Mouse (Mus musculus) R1 (cell line): ENCODE data around the gene Dcst2.

ENCODE experiments used
- DNase-seq: peaks from one replicate; pipeline ENCODE4 v3.0.0-alpha.2; 2018; ENCODE audit warnings: low read depth, low spot score

Gene Dcst2

GRCm38 (mm10) chr3:89361675-89362074, at the start of gene Dcst2:
Gene Dcst2 (plus strand): TSS chr3:89361975.
- DNase-seq = no peak

DNA sequence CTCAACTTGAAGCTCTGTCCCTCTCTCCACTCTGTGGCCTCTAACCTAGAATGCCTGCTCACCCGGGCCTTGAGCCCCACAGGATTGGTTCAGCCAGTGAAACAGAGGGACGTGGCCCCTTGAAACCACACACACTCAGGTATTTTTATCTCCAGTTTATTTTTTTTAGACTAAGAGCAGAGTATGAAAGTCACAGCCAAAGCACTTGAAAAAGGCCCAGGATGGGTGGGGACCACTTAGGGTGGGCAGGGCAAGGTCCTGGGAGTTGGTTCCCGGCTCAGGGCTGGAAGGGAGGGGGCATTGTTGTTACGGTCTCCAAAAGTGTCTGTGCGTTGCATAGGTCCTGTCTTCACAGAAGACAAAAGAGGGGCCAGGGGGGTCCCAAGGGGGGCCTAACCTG, 47.4 kb upstream of the Dcst2 start:
- DNase-seq = no peak

- DNase-seq = peak; percentile 60
Measured at GRCm38 (mm10) chr3:89314791-89315190, 47.0 kb upstream of the Dcst2 start.

GRCm38 (mm10) chr3:89315195-89315929, 46.4 kb upstream of the Dcst2 start:
- DNase-seq = peak; percentile 92

DNA sequence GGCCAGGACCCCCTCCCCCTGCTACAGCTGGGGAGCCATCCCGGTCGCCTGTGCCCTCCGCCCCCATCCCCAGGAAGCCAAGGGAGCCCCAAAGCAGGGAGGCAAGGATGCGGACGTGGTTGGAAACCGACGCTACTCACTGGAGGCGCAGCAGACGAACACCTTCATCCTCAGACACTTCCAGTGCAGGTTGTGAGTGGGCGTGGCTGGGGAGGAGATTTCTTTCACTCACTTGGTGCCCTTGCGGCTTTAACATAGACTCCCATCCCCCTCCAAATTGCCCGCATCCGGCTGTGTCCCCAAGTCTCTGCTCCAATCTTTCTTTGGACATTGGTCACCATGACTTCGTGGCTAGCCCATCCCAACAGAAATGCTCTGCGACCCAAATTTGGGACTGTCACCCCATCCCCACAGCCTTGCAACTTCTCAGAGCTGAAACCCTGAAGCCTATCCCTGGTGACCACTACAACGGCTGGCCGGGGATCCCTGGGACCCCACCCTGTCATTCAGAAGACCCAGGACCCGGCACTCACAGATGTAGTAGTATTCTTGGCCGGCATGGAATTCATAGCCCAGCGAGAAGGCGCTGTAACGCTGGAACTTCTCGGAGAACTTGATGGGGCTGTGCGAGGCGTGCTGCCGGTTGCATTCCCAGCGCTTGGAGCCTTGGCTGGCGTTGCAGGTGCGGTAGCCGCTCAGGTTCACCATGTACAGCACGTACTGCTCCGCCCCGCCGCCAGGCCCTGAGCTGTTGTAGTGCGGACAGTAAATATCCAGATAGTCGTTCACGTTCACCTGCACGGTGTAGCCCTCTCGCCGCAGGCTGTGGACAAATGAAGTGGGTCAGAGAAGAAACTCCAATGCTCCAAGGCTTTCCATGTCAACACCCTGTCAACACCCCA, 45.6 kb upstream of the Dcst2 start:
- DNase-seq = peak; percentile 83

DNA sequence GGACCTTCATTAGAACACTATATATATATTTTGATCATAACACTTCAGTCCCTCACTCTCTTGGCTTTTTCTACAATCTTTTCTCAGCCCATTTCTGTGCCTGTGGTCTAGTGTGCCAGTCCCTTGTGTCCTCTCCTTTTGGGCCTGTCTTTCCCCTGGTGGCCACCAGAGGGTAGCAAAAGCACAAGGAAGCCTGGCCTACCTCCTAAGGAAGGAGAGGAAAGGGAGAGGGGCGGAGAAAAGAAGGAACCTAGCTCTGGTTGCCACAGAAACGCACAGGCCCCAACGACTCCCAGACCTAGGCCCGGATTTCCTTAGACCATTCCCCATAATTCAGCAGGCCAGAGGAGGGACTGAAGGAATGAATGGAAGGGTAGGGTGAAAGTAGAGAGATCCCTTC, 44.9 kb upstream of the Dcst2 start:
- peak; percentile 98 for DNase-seq

- DNase-seq = no peak
Measured at GRCm38 (mm10) chr3:89317246-89317645, 44.5 kb upstream of the Dcst2 start.

DNA sequence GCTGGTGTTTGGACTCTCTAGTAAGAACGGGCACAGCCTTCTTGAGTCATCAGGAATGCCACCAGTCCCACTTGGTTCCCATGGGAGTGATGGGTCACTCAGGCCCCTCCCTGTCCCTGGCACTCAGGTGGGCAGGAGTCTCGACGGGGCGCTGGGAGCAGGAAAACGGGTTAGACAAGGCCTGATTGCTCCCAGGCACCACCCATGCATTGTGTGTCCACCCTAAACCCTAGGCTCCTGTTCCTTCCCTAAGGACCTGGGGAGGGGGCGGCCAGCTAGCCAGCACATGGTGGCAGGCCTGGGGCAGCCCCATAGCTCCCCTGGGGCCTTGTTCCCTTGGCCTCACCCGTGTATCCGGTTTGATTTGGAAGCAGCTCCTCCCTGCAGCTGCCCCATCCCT, 43.5 kb upstream of the Dcst2 start:
- no peak for DNase-seq

DNA sequence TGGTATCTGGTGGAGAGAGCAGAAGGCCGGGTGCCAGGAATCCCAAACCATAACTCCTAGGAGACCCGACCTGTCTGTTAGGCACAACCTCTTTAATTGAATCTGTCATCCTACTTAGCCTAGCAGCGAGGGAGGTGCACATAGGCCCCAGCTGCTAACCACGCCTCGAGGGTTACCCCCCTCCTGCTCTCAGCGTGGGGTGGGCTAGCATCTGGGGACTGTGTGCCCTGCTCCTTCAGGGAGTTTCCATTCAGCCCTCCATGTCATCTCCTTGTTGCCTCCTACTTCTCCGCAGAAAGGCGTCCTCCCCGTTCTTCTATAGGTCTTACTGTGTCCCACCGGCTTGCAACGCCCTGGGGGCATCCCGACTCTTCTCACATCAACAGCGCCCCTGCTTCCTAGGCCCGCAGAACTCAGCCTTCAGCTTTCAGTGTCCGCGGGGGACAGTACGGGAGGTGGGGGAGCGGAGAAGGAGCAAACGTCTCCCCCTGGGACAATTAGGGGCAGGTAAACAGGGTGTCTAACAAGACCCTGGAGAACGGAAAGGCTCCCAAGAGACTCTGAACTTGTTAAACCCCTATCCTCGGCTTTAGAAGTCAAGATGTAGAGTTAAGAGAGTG, 42.7 kb upstream of the Dcst2 start:
- peak; percentile 41 for DNase-seq

- peak; percentile 39 for DNase-seq
Measured at GRCm38 (mm10) chr3:89319591-89320350, 42.0 kb upstream of the Dcst2 start.

- peak; percentile 85 for DNase-seq
Measured at GRCm38 (mm10) chr3:89320581-89321182, 41.1 kb upstream of the Dcst2 start.

DNA sequence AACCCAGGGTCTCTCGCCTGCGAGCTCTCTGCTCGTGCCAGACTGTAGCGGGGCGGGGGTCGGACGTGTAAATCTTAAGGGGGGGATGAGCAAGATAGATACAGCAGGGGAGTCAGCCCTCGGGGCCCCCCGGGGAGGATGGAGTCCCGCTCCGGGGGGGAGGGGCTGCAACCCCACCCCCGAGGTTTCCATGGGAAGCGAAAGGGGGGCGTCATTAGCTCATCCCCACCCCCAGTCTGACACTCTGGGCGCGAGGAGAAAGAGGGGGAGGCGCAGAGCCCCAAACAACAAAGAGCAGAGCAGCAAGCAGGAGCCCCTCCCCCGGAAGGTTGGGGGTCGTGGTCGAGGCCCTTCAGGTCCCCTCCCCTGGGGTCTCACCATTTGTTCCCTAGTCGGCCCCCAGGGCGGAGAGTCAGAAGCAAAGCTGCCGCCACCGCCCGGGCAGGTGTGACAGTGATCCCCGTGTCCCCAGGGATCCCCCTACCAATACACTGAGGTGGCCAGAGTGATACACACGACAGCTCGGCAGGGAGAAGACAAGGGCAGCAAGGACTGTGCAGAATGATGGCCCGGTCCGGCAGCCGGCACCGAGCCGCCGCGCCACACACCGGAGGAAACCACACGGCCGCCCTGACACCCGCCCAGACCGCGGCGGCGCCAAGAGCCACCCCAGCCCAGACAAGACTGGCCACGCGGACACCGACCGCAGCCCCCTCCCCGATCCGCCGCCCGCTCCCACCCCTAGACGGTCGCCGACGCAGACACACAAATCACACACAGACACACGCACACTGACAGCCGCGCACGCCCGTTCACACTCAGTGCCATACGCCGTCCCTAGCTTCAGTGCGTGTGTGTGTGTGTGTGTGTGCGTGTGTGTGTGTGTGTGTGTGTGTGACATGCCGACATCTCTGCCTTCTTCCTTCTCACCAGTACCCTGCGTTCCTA, 40.3 kb upstream of the Dcst2 start:
- peak; percentile 23 for DNase-seq

- DNase-seq = peak; percentile 33
Measured at GRCm38 (mm10) chr3:89322131-89322500, 39.7 kb upstream of the Dcst2 start.

GRCm38 (mm10) chr3:89322514-89323165, 39.1 kb upstream of the Dcst2 start, which contains the start of gene Efna3:
Gene Efna3 (minus strand): TSS chr3:89322965.
- DNase-seq = peak; percentile 79

DNA sequence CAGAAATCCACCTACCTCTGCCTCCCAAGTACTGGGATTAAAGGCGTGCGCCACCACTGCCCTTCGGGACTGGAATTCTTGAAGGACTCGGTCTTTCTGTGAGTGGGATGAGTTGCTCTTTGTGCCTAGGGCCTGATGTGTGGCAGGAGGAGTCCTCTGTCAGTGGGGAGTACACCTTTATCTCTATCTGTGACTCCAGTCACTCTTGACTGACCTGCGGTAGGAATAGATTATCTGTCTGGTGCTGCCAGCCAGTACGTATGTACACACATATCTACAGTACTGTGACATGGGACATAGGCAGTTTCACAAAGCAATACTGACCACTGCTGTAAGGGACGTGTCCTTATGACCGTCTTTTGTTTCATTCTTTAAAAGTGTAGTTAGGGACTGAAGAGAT, 35.9 kb upstream of the Dcst2 start:
- DNase-seq = no peak

DNA sequence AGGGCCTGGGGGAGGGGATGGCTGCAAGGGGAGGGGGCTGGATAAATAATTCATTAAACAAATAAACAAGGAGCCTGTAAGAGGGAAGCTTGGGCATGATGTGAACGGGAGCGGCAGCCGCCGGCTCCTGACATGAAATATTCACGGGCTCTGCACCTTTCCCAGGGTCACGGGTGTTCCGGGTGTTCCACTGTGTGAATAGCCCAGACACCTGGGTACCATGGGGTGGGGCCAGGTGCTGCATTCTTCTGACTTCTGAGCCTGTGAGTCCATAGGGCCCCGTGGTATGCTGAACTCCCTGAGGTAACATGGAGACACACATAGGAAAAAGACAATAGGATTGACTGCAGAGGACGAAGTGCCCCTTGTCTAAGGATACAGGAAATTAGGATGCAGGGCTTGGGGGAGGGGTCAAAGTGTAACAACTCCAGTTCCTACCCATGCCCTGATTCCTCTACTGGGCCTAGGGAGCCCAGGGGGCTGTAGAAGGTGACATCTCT, 34.4 kb upstream of the Dcst2 start:
- peak; percentile 78 for DNase-seq

GRCm38 (mm10) chr3:89328623-89329022, 33.2 kb upstream of the Dcst2 start:
- DNase-seq = peak; percentile 61

GRCm38 (mm10) chr3:89330346-89330745, 31.4 kb upstream of the Dcst2 start:
- no peak for DNase-seq

DNA sequence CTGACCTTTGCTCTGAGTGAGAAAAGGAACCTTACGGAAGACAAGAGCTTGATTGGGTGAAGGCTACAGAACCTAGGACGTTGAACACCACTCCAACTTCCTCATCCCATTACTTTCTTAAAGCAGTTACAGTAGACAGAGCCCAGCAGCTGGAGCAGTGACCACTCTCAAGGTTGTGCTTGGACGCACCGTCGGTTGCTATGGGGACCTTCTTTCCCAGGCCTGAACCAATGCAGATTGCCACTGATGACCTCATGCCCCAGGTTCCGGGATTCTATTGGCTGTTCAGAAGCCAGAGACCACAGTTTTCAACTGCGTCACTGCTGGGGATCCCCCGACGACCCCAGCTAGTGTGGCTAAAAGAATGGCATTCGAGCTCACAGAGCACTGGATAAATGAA, 30.8 kb upstream of the Dcst2 start:
- peak; percentile 72 for DNase-seq
